ENCODE assay signal across 7 mouse cellular contexts in genomic region chr6:24527155-24528063, GRCm38 (mm10). TPM values are rescaled to one million over a fixed set of nuclear protein-coding genes. Genes with fewer than 3 reads are reported as not detected.
DNase-seq lines count a peak whose midpoint lies in the region; ATAC-seq lines count a peak whose summit lies in the region.

Gene Ndufa5, minus strand, starts transcription at chr6:24528013.

- ATAC-seq in embryonic facial prominence, embryonic 12.5 days (ENCODE audit: insufficient number of reproducible peaks, insufficient read depth, low FRiP score, low TSS enrichment): peak; percentile 98
- peak; percentile 98 for ATAC-seq in limb, embryonic 11.5 days (ENCODE audit: insufficient number of reproducible peaks, low FRiP score, low TSS enrichment, low read depth)
- peak; percentile 98 for ATAC-seq in midbrain, embryonic 14.5 days (ENCODE audit: low FRiP score, low TSS enrichment)

- H3K27ac ChIP-seq in embryonic facial prominence, embryonic 12.5 days: 0 out of 2 replicates have a peak within 1 kb of the TSS, but pooled peaks have one; percentile 23
- no peak within 1 kb of the TSS for H3K27ac ChIP-seq in limb, embryonic 11.5 days (replicated peaks; ENCODE audit: low read depth, low read length)
- H3K27ac ChIP-seq in midbrain, embryonic 14.5 days (replicated peaks; ENCODE audit: low read depth, low read length): peak within 1 kb of the TSS; percentile 49

- peak within 1 kb of the TSS; percentile 78 for H3K4me3 ChIP-seq in embryonic facial prominence, embryonic 12.5 days
- H3K4me3 ChIP-seq in limb, embryonic 11.5 days (ENCODE audit: low read depth, low read length): peak within 1 kb of the TSS; percentile 80
- H3K4me3 ChIP-seq in midbrain, embryonic 14.5 days (replicated peaks; ENCODE audit: low read depth, low read length): peak within 1 kb of the TSS; percentile 84

- H3K9me3 ChIP-seq in embryonic facial prominence, embryonic 12.5 days: no peaks in the 10 kb centered on the region
- H3K9me3 ChIP-seq in limb, embryonic 11.5 days (ENCODE audit: control insufficient read depth, low read length): no peaks in the 10 kb centered on the region
- H3K9me3 ChIP-seq in midbrain, embryonic 14.5 days (ENCODE audit: control insufficient read depth, low read length): no peaks in the 10 kb centered on the region

- H3K4me1 ChIP-seq in embryonic facial prominence, embryonic 12.5 days: peaks cover 8% of the 10 kb centered on the region
- H3K4me1 ChIP-seq in limb, embryonic 11.5 days (ENCODE audit: control insufficient read depth, insufficient read depth, low read length): peaks cover 5% of the 10 kb centered on the region; the same call in 1 of the 2 replicates
- H3K4me1 ChIP-seq in midbrain, embryonic 14.5 days (ENCODE audit: control insufficient read depth, insufficient read depth, low read length): peaks cover 17% of the 10 kb centered on the region

- H3K4me2 ChIP-seq in embryonic facial prominence, embryonic 12.5 days (replicated peaks): peak within 1 kb of the TSS; percentile 69
- peak within 1 kb of the TSS; percentile 49 for H3K4me2 ChIP-seq in limb, embryonic 11.5 days (ENCODE audit: low read depth, severe bottlenecking)
- peak within 1 kb of the TSS; percentile 80 for H3K4me2 ChIP-seq in midbrain, embryonic 14.5 days (ENCODE audit: low read length)

- H3K9ac ChIP-seq in embryonic facial prominence, embryonic 12.5 days: peak within 1 kb of the TSS; percentile 74
- peak within 1 kb of the TSS; percentile 68 for H3K9ac ChIP-seq in limb, embryonic 11.5 days (ENCODE audit: low read length)
- H3K9ac ChIP-seq in midbrain, embryonic 14.5 days (replicated peaks; ENCODE audit: low read length): peak within 1 kb of the TSS; percentile 74

- DNase-seq in adrenal gland, postnatal 25 days: peak; percentile 93
- peak; percentile 99 for DNase-seq in heart, adult 11 months
- peak; percentile 92 for DNase-seq in kidney, adult 18-20 months
- peak; percentile 94 for DNase-seq in limb, embryonic 11.5 days (ENCODE audit: low spot score)
- peak; percentile 99 for DNase-seq in midbrain, embryonic 14.5 days
- DNase-seq in spleen, adult 18-20 months: peak; percentile 82 to 83

- H3K36me3 ChIP-seq in embryonic facial prominence, embryonic 12.5 days: peaks cover 6% of the 10 kb centered on the region; the same call in 1 of the 2 replicates
- H3K36me3 ChIP-seq in limb, embryonic 11.5 days (ENCODE audit: control insufficient read depth, insufficient read depth, low read length): no peaks in the 10 kb centered on the region; the same call in 1 of the 2 replicates
- peaks cover 9% of the 10 kb centered on the region for H3K36me3 ChIP-seq in midbrain, embryonic 14.5 days (ENCODE audit: control insufficient read depth, insufficient read depth, low read length)

- no peaks in the 10 kb centered on the region for H3K27me3 ChIP-seq in embryonic facial prominence, embryonic 12.5 days
- no peaks in the 10 kb centered on the region for H3K27me3 ChIP-seq in limb, embryonic 11.5 days (ENCODE audit: control insufficient read depth, insufficient read depth, low read length)
- H3K27me3 ChIP-seq in midbrain, embryonic 14.5 days (ENCODE audit: control insufficient read depth, insufficient read depth, low read length): no peaks in the 10 kb centered on the region

- WGBS in embryonic facial prominence, embryonic 12.5 days: under 1% methylated on average over 53 of the region's 53 CpGs
- WGBS in limb, embryonic 11.5 days: under 1% methylated on average over 53 of the region's 53 CpGs
- WGBS in midbrain, embryonic 14.5 days: under 1% methylated on average over 53 of the region's 53 CpGs

RNA-seq across cellular contexts. Expression of gene Ndufa5, which starts in this region (rescaled TPM):
- 267 and 330 TPM in 2 replicates for total RNA-seq in adrenal gland, postnatal 25 days (2021)
- polyA plus RNA-seq in embryonic facial prominence, embryonic 12.5 days (2016; fragmentation: Nextera tagmentation; extraction: Ambion mirVana): 327 and 344 TPM in 2 replicates
- polyA plus RNA-seq in limb, embryonic 11.5 days (2014; fragmentation: Nextera tagmentation; extraction: Ambion mirVana): 281 and 290 TPM in 2 replicates
- polyA plus RNA-seq in midbrain, embryonic 14.5 days (2014; fragmentation: Nextera tagmentation; extraction: Ambion mirVana): 348 and 442 TPM in 2 replicates
